Mouse (Mus musculus): ENCODE results near the gene B3galt1. TPM values are rescaled to one million over a fixed set of nuclear protein-coding genes. Genes with fewer than 3 reads are reported as not detected.
A peak's percentile ranks its signal among the peaks of the same experiment; 100 is the strongest.

B3galt1 gene
- total RNA-seq, 1 experiment from 2014 or later: 2.7 TPM

GRCm38 (mm10) chr2:67931994-67932393, 366.3 kb downstream of the B3galt1 start:
- no peak for DNase-seq

GRCm38 (mm10) chr2:67948408-67948807, 382.7 kb downstream of the B3galt1 start:
- no peak for DNase-seq

GRCm38 (mm10) chr2:67956182-67956581, 390.5 kb downstream of the B3galt1 start:
- DNase-seq: no peak

GRCm38 (mm10) chr2:67957561-67957960, 391.9 kb downstream of the B3galt1 start:
- no peak for DNase-seq

- no peak for DNase-seq
These were observed 395.0 kb downstream of the B3galt1 start for GRCm38 (mm10) chr2:67960711-67961110.

- no peak for DNase-seq
These were observed 403.1 kb downstream of the B3galt1 start for GRCm38 (mm10) chr2:67968812-67969211.

GRCm38 (mm10) chr2:67971091-67971490, 405.4 kb downstream of the B3galt1 start:
- no peak for DNase-seq

- DNase-seq: no peak
These were observed 405.9 kb downstream of the B3galt1 start for GRCm38 (mm10) chr2:67971576-67971975.

- DNase-seq: no peak
These were observed 410.1 kb downstream of the B3galt1 start for GRCm38 (mm10) chr2:67975764-67976163.

- peak; percentile 7 for DNase-seq
These were observed 410.8 kb downstream of the B3galt1 start for GRCm38 (mm10) chr2:67976488-67976887.

- DNase-seq: no peak
These were observed 412.1 kb downstream of the B3galt1 start for GRCm38 (mm10) chr2:67977620-67978262.

GRCm38 (mm10) chr2:67983563-67983962, 417.9 kb downstream of the B3galt1 start:
- DNase-seq: no peak

- no peak for DNase-seq
These were observed 419.5 kb downstream of the B3galt1 start for GRCm38 (mm10) chr2:67985133-67985532.

GRCm38 (mm10) chr2:67993421-67993820, 427.8 kb downstream of the B3galt1 start:
- no peak for DNase-seq

GRCm38 (mm10) chr2:68003091-68003490, 437.4 kb downstream of the B3galt1 start:
- DNase-seq: no peak

- DNase-seq: no peak
These were observed 439.5 kb downstream of the B3galt1 start for GRCm38 (mm10) chr2:68005210-68005609.

GRCm38 (mm10) chr2:68005711-68006110, 440.0 kb downstream of the B3galt1 start:
- DNase-seq: no peak

GRCm38 (mm10) chr2:68011336-68011735, 445.7 kb downstream of the B3galt1 start:
- no peak for DNase-seq

- no peak for DNase-seq
These were observed 454.6 kb downstream of the B3galt1 start for GRCm38 (mm10) chr2:68020251-68020680.

- DNase-seq: no peak
These were observed 456.0 kb downstream of the B3galt1 start for GRCm38 (mm10) chr2:68021541-68022152.

- DNase-seq: no peak
These were observed 463.1 kb downstream of the B3galt1 start for GRCm38 (mm10) chr2:68028811-68029210.

GRCm38 (mm10) chr2:68034711-68035110, 469.0 kb downstream of the B3galt1 start:
- DNase-seq: no peak

- DNase-seq: no peak
These were observed 475.1 kb downstream of the B3galt1 start for GRCm38 (mm10) chr2:68040752-68041151.

- DNase-seq: no peak
These were observed 486.8 kb downstream of the B3galt1 start for GRCm38 (mm10) chr2:68052481-68052880.
